Mouse (Mus musculus) ovary, postnatal 14 days (tissue): ENCODE results near the gene Hivep3.

Experiments
- DNase-seq: peaks from one replicate; pipeline ENCODE4 v3.0.0; 2022; ENCODE audit warnings: low spot score

The Hivep3 gene

DNA sequence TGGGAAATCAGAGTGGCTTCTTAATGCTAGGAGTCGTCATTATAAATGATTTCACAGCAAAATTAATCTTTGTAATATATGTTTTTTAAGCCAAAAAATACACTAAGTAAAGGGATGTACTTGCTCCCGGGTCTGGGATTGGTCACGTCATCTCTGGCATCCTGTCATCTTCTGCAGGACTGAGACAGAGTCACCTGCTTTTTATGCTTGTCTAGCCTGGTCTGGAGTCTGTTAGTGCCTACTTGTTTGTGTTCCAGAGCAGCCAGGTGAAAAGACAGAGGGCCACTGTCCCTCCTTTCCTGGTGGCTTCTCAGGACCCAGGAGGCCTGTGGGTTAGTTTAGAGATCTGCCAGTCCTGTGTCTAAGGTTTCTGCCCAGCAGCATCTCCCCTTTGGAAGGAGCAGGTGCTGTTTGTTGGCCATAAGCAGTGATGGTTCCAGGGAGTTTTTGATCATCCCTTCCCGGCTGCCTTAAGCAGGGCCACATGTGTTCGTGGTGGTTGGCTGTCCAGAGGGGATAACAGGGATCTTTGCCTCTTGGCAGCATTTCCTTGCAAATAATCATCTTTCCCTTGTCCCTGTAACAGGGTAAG, 245.8 kb downstream of the Hivep3 start:
- no peak for DNase-seq

DNA sequence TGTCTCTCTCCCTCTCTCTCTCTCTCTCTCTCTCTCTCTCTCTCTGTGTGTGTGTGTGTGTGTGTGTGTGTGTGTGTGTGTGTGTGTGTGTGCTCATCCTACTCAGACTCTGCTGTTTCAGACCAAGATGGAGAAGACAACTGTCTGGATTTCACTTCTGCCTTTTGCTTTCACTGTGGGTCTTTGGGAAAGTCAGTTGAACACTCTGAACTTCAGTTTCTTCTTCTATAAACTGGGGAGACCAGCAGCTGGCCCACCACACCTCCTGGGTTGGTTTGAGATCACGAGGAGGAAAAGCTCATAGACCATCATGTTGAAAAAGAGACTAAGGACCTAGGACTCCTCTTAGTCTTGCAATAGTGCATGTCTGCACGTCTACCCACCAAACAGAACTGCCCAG, 246.3 kb downstream of the Hivep3 start:
- DNase-seq, result no peak

DNA sequence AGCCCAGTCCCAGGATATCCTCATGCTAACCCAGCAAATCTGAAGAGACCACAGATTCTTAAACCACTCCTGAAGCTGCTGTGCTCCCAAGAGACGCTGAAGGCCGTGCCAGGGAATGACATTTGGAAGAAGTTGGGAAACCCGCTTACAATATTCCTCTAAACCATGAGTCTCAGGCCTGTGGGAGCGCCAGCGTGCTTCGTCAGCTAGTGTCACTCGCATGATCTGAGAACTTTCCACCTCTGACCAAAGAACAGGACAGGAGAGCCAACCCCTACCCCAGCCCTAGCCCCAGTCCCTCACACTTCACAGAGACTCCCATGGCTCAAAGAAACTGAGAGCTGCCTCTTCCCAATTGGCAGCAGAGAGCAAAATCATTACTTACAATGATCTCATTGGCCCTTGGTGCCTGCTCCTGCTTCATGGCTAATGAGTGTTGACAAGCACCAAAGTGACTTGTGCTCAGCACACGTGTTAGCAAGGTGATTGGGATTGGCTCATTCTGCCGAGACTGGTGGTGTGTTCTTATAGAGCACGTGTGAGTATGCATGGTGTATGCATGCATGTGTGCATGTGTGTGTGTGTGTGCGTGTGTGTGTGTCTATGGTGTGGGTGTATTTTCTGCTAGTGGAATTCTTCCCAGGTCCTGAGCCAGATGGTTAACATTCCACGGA, 247.6 kb downstream of the Hivep3 start:
- DNase-seq, result no peak

DNA sequence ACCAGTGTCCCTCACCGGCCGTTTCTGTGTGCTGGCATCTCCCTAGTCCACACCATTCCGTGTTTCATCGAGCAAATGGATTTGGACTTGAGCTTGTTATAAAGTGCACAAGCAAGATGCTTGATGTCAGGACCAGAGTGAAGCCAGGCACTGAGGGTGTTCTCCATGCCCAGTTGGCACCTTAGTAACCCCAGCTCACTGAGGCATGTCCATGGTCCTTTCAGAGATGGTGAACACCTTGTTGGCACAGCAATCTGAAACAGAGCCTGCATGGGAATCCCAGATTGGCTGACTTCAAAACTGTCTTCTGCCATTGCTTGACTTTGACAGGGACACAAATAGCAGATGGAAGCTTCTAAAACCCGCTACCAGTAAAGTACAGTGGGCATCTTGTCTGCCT, 252.5 kb downstream of the Hivep3 start:
- DNase-seq, result no peak

DNA sequence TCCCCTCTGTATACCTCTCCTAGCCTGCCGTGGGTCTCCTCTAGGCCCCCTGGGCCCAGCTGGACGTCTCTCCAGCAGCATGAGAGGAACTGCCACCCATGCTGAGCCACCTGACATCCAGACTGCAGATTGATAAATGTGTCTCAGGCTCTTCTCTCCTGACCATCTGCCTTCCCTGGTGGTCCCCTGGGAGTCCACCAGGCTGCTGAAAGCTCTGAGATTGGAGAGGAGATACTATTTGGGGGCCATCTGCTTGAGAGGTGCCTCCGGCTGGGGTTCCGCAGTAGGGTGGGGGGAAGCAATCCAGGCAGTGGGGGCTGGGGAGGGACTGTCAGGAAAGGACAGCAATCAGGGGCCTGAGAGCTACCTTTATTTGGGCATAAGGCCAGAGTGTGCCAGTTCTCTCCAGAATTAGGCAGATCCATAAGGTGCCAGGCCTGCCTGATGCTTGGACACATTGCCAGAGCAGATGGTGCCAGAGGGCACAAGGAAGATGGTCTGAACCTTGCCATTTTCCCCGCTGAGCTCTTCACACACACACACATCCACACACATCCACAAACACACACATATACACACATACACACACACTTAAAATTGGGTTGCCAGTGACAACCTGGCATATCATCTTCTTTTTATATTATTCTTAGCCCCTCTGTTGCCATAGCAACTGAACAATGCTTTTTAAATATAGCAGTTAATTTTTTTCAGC, 253.2 kb downstream of the Hivep3 start:
- DNase-seq, result no peak

DNA sequence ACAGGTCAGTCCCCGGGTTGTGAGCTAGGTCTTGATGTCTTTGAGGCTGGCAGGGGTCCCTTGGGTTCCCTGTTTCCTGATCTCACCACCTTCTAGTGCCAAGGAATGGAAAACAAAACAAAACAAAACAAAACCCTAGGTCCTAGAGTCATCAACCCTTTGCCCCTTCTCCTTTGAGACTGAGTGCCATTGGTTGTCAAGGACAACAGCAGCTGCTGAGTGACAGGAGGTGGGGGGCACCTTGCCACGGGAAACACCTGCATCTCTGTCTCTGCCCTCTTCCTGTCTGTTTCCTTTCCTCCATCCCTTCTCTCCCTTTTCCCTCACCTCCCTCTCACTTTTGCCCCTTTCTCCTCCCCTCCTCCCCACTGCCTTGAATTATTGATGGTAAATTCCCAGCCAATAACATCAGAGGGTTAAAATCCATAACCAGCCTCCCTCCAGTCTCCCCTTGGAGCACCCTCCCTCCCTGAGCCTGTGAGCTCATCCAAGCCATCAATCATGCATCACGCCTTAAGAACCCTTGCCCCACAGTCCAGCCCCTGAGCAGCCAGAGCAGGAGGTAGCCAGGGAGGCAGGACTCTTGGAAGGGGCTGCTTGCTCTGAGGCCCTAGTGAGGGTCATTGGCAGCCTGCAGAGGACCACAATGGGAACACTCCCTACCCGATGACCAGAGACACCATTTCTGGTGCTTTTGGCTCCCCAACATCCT, 253.9 kb downstream of the Hivep3 start:
- DNase-seq, result no peak

DNA sequence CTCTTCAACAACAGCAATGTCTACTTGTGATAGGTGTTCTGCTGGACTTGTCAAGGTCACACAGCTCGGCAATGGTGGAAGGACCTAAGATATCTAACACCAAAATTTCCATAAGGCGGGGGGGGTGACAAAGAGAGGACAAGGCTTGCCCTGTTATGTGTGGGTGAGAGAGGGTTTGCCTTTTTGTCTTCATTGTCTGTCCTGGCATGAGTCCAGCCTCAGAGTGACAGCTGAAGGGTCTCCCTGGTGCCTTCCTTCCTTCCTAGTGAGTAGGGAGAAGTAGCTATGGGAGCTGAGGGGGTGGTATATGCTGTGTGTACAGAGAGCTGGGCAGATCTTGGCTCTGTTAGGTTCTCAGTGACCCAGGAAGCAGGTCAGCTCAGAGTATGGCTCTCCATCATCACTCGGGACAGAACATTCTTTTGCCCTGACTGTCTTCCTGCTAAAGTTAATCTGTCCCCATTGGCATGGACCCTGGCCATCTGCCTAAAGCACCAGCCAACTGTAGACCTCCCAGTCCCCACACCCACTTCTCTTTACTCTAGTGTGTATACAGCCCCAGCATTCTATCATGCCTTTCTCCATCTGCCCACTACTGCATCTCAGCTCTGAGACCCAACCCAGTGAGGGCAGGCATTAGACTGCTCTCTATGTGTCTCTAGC, 255.6 kb downstream of the Hivep3 start:
- DNase-seq, result no peak

DNA sequence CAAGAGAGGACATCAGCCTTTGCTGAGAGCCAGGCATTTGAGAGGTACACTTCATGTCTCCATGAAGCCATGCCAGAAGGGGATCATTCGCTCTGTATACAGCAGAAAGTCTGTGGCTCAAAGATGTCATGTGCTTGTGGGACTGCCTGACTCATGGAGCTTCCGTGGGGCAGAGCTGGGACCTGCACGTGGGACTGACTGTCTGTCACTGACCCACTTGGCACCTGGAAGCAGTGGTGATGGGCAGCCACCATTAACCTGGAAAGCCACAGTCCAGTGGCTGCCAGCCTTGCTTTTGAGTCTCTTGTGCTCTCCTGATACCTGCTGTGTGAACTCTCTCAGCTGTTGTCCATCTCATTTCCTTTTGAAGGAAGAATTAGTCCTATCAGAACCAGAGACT, 256.8 kb downstream of the Hivep3 start:
- no peak for DNase-seq

DNA sequence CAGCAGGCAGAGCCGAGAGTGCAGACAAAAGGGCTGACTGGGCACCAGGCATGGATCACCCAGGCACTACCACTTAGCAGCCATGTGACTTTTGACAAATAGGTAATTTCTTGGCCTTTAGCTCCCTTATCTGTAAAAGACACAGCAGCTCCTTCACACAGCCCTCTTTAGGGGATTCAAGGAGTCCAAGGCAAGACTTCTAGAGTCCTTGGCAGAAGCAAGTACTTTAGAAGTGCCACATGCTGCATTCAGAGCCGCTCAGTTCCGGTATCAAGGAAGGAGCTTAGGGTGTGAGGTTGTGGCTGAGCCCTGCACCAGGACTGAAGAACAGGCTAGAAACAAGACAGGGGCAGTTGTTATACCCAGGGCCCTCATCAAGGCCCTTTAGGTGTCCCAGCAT, 257.3 kb downstream of the Hivep3 start:
- no peak for DNase-seq

DNA sequence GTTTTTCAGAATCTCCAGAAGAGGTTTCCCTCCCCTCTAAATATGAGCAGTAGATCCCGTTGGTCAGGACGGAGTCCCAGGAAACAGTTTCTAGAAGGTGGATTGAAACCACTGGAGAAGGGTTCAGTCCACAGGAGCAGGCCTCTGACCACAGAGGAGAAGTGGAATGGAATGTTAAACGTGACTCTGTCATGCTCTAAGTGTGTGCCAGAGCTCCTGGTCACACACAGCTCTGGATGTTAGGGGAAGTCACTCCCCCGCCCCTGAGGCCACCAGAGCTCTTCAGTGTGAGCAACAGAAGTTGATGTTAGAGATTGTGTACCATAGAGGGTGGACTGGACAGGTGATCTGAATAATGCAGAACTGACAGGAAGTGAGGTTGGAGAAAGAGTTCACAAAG, 258.2 kb downstream of the Hivep3 start:
- DNase-seq, result no peak

DNA sequence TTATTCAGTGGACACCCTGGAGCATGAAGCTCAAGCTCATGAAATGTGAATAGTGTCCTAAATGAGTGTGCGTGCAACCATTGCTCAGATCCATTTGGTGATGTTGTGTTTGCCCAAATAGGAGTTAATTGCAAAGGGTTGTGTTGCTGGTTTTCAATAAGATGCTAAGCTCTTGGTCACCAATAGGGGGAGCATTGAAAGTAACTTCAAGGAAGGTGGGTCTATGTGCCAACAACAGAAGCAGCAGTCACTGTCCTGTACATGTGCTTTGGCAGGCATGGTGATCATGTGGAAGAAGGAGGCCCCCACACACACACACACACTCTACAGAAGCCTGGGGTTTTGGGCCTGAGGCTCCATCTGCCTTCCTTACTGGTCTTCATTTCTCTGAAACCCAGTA, 262.8 kb downstream of the Hivep3 start:
- no peak for DNase-seq

DNA sequence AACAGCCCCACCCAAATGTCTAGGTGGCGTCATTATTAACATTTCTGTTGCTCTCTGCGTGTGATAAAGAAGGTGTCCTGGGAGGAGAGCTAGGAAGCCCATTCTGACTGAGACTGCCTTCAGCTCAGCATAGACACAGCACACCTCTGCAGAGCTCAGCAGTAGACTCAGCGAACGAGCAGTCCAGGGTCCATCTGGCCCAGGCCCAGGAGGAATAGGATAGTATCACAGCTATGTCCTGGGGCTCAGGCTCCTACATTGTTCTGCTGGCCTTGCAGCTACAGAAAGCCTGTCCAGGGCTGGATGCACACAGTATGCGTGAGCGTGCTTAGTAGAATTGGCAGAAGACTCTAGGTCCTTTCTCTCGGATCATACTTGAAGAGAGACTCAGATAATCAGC, 263.8 kb downstream of the Hivep3 start:
- no peak for DNase-seq

DNA sequence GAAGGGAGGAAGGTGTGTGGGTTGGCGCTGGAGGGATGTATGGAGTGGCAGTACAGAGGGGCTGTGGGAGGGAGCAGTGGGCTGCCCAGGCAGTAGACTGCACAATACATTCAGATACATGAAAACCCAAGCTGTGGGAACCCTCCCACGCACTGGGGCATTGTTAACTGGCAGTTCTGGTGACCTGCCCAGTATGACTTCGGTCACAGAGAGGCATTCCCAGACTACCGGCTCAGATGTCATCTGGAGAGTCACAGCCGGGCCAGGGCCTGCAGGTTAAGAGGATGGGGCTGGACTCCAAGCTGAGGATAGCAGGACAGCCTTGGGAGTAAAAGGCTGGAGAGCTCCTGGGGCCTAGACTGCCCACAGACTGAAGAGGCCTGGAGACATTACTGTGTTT, 265.3 kb downstream of the Hivep3 start:
- DNase-seq, result no peak

DNA sequence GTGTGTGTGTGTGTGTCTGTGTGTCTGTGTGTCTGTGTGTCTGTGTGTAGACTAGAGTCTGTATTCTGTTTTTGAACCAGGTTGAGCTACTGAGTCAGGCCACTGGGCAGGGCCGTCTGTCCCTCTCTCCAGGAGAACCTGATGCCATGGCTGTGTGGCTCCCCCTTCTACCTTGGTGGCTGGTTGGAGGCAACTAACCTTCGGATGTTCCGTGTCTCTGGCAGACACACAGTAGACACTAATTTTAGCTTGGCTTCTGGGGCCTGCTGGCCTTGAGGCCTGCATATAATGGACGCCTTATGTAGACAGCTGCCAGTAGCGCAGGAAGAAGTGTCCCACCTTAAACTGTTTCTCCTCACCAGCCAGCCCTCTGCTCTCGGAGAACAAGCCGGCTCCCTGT, 267.3 kb downstream of the Hivep3 start:
- DNase-seq, result no peak

DNA sequence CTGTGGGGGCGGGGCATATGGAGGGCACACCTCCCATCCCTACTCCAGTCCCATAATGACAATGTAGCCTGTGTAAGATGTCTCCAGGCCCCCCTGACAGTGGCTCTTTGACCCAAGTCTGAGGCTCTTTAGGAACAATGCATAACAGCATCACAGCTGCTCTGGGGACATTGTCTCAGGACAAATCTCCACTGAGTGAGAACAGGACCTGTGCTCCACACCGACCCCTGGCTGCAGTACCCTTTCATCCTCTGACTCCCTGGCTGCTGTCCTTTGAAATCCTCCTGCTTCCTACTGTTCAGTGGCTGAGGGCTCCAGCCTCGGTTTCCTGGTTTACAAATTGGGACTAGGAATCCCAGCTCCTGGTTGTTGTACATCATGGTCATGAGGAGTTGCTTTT, 269.4 kb downstream of the Hivep3 start:
- no peak for DNase-seq

DNA sequence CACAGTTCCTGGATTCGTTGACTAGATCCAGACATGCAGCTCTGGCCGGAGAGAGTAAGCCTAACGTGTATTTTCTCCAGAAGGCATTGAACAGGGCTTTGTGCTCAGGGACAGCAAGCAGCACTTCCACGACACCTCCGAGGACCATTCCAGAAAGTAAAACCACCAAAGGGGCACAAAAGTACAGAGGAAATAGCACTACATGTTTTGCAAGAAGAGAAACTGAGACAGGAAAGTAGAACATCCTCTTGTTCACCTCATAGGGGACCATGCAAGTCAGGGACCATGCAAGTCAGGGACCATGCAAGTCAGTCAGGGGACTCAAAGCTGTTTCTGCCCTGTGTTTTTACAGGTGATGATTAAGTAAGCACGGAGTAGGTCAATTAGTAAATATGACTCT, 272.5 kb downstream of the Hivep3 start:
- no peak for DNase-seq

DNA sequence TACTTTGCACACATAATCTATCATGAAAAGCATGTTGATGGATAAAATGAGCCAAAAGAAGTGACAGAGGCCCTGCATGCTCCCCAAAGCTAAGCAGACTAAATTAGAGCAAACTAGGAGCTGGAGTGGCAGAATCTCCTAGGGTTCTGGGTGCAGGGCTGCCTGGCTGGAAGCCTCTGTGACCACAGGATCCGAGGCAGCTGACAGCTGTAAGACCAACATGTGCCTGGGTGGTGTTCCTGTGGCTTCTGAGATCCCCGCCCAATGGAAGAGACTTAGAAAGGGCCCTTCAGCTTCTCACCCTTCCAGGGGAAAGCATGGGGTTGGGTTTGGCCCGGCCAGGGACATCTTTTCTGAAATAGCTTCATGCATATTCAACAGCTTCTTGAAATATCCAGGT, 274.3 kb downstream of the Hivep3 start:
- DNase-seq, result no peak

DNA sequence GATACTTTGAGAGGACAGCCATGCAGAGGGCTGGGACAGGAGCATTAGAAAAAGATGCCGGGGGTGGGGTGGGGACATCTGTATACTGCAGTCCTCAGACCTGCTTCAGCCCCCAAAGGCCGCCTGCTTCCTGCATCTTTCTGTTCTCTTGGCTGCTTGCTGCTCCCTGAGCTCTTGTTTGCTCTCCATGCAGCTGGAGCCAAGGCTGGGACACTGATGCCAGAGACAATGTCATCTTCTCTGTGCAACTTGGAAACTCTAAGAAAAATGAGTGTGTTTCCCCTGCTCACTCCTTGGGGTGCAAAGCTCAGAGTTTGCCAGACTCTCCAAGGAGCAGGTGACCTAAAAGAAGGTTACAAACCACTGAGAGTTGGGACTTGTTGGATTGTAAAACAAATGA, 275.6 kb downstream of the Hivep3 start:
- DNase-seq, result no peak

DNA sequence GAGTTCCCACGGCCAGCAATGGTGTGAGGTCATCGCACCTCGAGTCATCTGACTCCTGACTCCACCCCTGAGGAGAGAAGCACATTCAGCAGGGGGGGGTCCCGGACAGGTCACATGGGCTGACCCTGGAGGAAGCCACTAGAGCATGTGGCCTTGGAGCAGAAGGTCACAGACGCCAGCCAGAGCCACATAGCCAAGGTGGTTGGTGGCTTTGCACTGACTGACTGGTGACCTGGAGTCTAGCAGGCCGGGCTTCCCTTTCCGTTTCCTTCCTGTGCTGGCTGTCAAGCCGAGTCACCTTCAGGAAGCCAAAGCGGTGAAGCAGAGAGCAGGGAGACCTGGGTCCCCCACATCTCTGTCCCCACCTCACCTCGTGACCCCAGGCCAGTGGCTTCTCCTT, 278.2 kb downstream of the Hivep3 start:
- DNase-seq, result no peak

DNA sequence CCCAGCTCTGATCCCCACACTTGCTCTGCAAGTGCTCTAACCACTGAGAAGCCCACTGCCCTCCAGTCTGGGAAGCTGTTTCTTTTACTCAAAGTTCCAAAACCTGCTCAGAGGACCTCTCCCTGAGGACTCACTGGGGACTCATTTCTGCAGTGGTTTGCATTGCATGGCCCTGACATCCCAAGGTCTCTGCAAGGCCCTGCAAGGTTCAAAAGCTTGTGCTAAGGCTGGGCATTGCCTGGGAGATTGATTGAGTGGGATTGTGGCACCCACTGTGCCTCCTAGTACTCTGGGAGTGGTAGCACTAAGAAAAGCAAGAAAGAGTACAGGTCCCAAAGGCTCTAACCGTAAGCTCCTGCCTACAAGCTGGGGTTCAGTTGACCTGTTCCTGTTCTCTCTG, 279.3 kb downstream of the Hivep3 start:
- no peak for DNase-seq

DNA sequence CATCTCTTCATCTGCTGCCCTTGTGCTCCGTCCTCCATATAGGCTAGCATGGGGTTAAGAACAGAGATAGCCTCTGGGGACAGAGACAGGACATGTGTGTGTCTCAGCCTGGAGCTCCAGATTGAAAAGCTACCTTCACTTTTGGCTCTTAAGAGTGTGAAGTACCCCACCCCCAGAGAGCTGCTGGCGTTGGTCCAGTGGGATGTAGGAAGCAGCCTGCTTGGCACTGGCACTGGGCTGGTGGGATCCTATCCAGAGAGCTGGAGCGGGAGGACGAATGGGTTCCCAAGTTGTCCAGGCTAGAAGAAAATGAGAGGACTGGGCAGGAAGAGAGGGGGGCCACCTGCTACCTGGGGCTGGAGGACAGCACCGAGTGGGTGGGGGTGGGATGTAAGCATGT, 284.8 kb downstream of the Hivep3 start:
- DNase-seq, result no peak

DNA sequence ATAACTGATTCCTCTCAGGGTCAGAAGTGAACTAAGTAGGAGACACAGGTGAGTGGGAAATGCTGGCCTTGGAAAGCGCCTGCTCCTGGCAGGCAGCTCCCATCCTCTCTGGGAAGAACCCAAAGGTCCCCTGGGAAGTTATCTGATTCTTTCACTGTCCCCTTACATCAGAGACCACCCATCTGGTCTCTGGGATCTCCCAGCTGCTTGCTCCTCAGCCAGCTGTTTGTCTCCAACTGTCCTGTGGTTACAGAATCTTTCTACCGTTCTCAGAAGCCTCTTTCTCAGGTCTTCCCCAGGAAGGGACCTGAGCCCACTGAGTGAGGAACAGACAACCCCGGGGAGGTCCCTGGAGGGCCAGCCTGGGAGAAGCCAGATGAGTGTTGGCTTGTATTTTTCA, 288.8 kb downstream of the Hivep3 start:
- no peak for DNase-seq
